Mouse (Mus musculus) MEL (cell line): ENCODE data around the gene Pmpca. TPM values are rescaled to one million over a fixed set of nuclear protein-coding genes. Genes with fewer than 3 reads are reported as not detected.

ENCODE experiments used
- DNase-seq: peaks from one replicate; pipeline ENCODE4 v3.0.0; 2011; ENCODE audit warnings: low read depth, low spot score
- H3K27ac ChIP-seq: 2 replicates; pipeline ENCODE4 v1.5.1; 2012; ENCODE audit warnings: low read depth, mild to moderate bottlenecking, control low read depth, low read length, moderate library complexity; ENCODE audit not compliant: control insufficient read depth
- H3K27me3 ChIP-seq, 2 experiments: fragments of 150-350 bp in 1 of 2; sonication (generic) in 1 of 2; 2 replicates each; pipeline ENCODE4 v1.6.1; 2012; ENCODE audit warnings: low read length in 2 of 2, mild to moderate bottlenecking in 2 of 2, improper control_type of control experiment in 1 of 2, moderate library complexity in 1 of 2; ENCODE audit not compliant: insufficient read depth in 2 of 2, control insufficient read depth in 1 of 2
- H3K36me3 ChIP-seq, 2 experiments: 2 replicates each; pipeline ENCODE4 v1.6.1; 2012 to 2014; ENCODE audit warnings: low read length in 2 of 2, improper control_type of control experiment in 1 of 2, inconsistent platforms in 1 of 2, mild to moderate bottlenecking in 1 of 2; ENCODE audit not compliant: insufficient read depth in 2 of 2, control insufficient read depth in 1 of 2
- H3K4me1 ChIP-seq, 2 experiments: fragments of 150-350 bp in 1 of 2; sonication (generic) in 1 of 2; 2 replicates each; pipeline ENCODE4 v1.6.1; 2012; ENCODE audit warnings: low read length in 2 of 2, improper control_type of control experiment in 1 of 2, mild to moderate bottlenecking in 1 of 2; ENCODE audit not compliant: insufficient read depth in 2 of 2, control insufficient read depth in 1 of 2
- H3K4me3 ChIP-seq, 2 experiments: fragments of 150-350 bp in 1 of 2; sonication (generic) in 1 of 2; 2 replicates each; pipeline ENCODE4 v1.5.1; 2012; ENCODE audit warnings: low read depth in 2 of 2, low read length in 2 of 2, mild to moderate bottlenecking in 2 of 2, moderate library complexity in 2 of 2, control low read depth in 1 of 2, improper control_type of control experiment in 1 of 2; ENCODE audit not compliant: control insufficient read depth in 1 of 2, insufficient read depth in 1 of 2
- H3K79me2 ChIP-seq: 2 replicates; pipeline ENCODE4 v1.6.1; 2012; ENCODE audit warnings: mild to moderate bottlenecking, low read length, moderate library complexity; ENCODE audit not compliant: control insufficient read depth, poor library complexity, insufficient read depth
- H3K9ac ChIP-seq: 2 replicates; pipeline ENCODE4 v1.6.1; 2012; ENCODE audit warnings: low read depth, mild to moderate bottlenecking, control low read depth, low read length, moderate library complexity; ENCODE audit not compliant: control insufficient read depth, poor library complexity, severe bottlenecking
- H3K9me3 ChIP-seq: fragments of 150-350 bp; sonication (generic); replicated peaks from 2 replicates; pipeline ENCODE4 v1.6.1; 2012; ENCODE audit warnings: mild to moderate bottlenecking, low read length, improper control_type of control experiment, moderate library complexity; ENCODE audit not compliant: insufficient read depth
- BHLHE40 ChIP-seq: IDR thresholded peaks from 2 replicates; pipeline ENCODE4 v1.6.1; 2012; ENCODE audit warnings: low read depth, mild to moderate bottlenecking, inconsistent platforms, low read length, improper control_type of control experiment, borderline replicate concordance
- CHD2 ChIP-seq: IDR thresholded peaks from 2 replicates; pipeline ENCODE4 v1.6.1; 2011; ENCODE audit warnings: low read length, improper control_type of control experiment
- CTCF ChIP-seq, 3 experiments: IDR thresholded peaks in 2 of 3; conservative IDR thresholded peaks in 1 of 3; 2 replicates each; pipeline ENCODE4 v1.5.1; 2011 to 2012; ENCODE audit warnings: low read length in 3 of 3, low read depth in 2 of 3, mild to moderate bottlenecking in 2 of 3, improper control_type of control experiment in 1 of 3, inconsistent platforms in 1 of 3, mixed read lengths in 1 of 3, moderate library complexity in 1 of 3; ENCODE audit not compliant: control insufficient read depth in 1 of 3, insufficient read depth in 1 of 3, poor library complexity in 1 of 3, severe bottlenecking in 1 of 3
- ELF1 ChIP-seq: IDR thresholded peaks from 2 replicates; pipeline ENCODE4 v1.6.1; 2014; ENCODE audit warnings: low read depth, mild to moderate bottlenecking, inconsistent platforms, low read length, improper control_type of control experiment, moderate library complexity
- KAT2A ChIP-seq: conservative IDR thresholded peaks from 2 replicates; pipeline ENCODE4 v1.6.1; 2012; ENCODE audit warnings: low read depth, low read length, improper control_type of control experiment, inconsistent platforms
- MAFK ChIP-seq: IDR thresholded peaks from 2 replicates; pipeline ENCODE4 v1.6.1; 2011; ENCODE audit warnings: low read depth, mild to moderate bottlenecking, low read length, improper control_type of control experiment, borderline replicate concordance
- MAX ChIP-seq: IDR thresholded peaks from 2 replicates; pipeline ENCODE4 v1.6.1; 2011; ENCODE audit warnings: low read length, improper control_type of control experiment
- MEF2A ChIP-seq: IDR thresholded peaks from 2 replicates; pipeline ENCODE4 v1.6.1; 2014; ENCODE audit warnings: low read depth, mild to moderate bottlenecking, inconsistent platforms, low read length, improper control_type of control experiment; ENCODE audit not compliant: poor library complexity, insufficient replicate concordance, severe bottlenecking; ENCODE audit errors: extremely low read depth
- MXI1 ChIP-seq: IDR thresholded peaks from 2 replicates; pipeline ENCODE4 v1.6.1; 2011; ENCODE audit warnings: mild to moderate bottlenecking, low read depth, low read length, improper control_type of control experiment
- MYC ChIP-seq: IDR thresholded peaks from 2 replicates; pipeline ENCODE4 v1.6.1; 2011; ENCODE audit warnings: low read depth, mild to moderate bottlenecking, low read length, improper control_type of control experiment, moderate library complexity
- NELFE ChIP-seq: IDR thresholded peaks from 2 replicates; pipeline ENCODE4 v1.6.1; 2011; ENCODE audit warnings: low read depth, low read length, improper control_type of control experiment
- POLR2AphosphoS2 ChIP-seq: IDR thresholded peaks from 2 replicates; pipeline ENCODE4 v1.6.1; 2011; ENCODE audit warnings: low read length, improper control_type of control experiment
- SIN3A ChIP-seq: IDR thresholded peaks from 2 replicates; pipeline ENCODE4 v1.6.1; 2012; ENCODE audit warnings: low read length, improper control_type of control experiment, inconsistent platforms
- TAL1 ChIP-seq: IDR thresholded peaks from 2 replicates; pipeline ENCODE4 v1.6.1; 2012; ENCODE audit warnings: mild to moderate bottlenecking, inconsistent platforms, low read length, moderate library complexity, mixed read lengths
- TCF12 ChIP-seq: IDR thresholded peaks from 2 replicates; pipeline ENCODE4 v1.6.1; 2014; ENCODE audit warnings: low read depth, mild to moderate bottlenecking, inconsistent platforms, low read length, improper control_type of control experiment, moderate library complexity
- polyA plus RNA-seq, 2 experiments: library from polyadenylated mRNA; stranded (reverse) in 1 of 2; unstranded in 1 of 2; fragments of >175 nt in 1 of 2; fragments of >200 nt in 1 of 2; gene quantifications; 2 replicates each; pipeline versions ENCODE4 v1.2.1 to v1.2.4; 2012; ENCODE audit warnings: low replicate concordance in 2 of 2, low read depth in 1 of 2; ENCODE audit not compliant: insufficient read length in 2 of 2, insufficient read depth in 1 of 2, missing spikeins in 1 of 2
- total RNA-seq: library from RNA; depleted of rRNA; stranded (reverse); fragments of 300-350 nt; gene quantifications from 2 replicates; pipeline ENCODE4 v1.2.3, GENCODE M21; 2012

Gene Pmpca
- total and polyA plus RNA-seq, 3 experiments: 46.4 to 166 (median 96.5) TPM

DNA sequence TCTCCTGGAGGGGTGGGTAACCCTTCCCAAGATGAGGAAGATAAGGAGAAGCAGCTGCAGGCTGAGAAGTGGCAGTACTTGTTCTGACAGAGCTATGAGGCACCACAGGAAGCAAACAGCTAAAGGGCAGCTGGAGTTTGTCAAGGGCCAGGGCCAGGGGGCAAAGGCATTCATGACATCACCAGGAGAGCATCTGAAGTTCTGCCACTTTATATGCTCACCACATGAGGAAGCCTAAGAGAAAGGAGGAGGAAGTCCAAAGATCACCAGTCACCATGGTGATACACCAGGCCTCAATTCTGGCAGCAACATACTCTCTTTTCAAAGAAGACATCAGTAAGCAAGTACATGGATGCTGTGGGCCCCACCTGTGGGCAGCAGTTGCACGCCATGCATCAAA lies 33.9 kb downstream of the Pmpca start:
- TF ChIP-seq TCF12 (no peak), MXI1 (no peak)
- Histone ChIP-seq H3K27me3 (no peaks in the 10 kb centered on the region), H3K4me3 (no peak overlapping the region), H3K79me2 (no peaks in the 10 kb centered on the region), H3K36me3 (peaks cover 0 to 11% of the 10 kb centered on the region in 2 experiments; a peak in 2 of 4 replicates), H3K4me1 (no peaks in the 10 kb centered on the region), H3K9ac (no peak overlapping the region), H3K9me3 (no peaks in the 10 kb centered on the region), H3K27ac (no peak overlapping the region)
- DNase-seq: no peak

- Histone ChIP-seq H3K79me2 (no peaks in the 10 kb centered on the region), H3K36me3 (peaks cover 0 to 11% of the 10 kb centered on the region in 2 experiments; a peak in 2 of 4 replicates), H3K9me3 (no peaks in the 10 kb centered on the region), H3K27ac (no peak overlapping the region), H3K27me3 (no peaks in the 10 kb centered on the region), H3K4me3 (no peak overlapping the region), H3K9ac (no peak overlapping the region), H3K4me1 (no peaks in the 10 kb centered on the region)
- TF ChIP-seq SIN3A (no peak), ELF1 (no peak), CHD2 (no peak), POLR2AphosphoS2 (no peak), TAL1 (no peak), NELFE (no peak), CTCF (IDR thresholded peaks at IDR 0.05 in 2 of 3, conservative IDR thresholded peaks at IDR 0.05 in 1 of 3; ENCODE audit: control insufficient read depth in 1 of 3, insufficient read depth in 1 of 3, low read depth in 2 of 3, low read length in 3 of 3, poor library complexity in 1 of 3, severe bottlenecking in 1 of 3) (no peak), BHLHE40 (no peak), MAFK (no peak), KAT2A (no peak)
- no peak for DNase-seq
Measured at GRCm38 (mm10) chr2:26424541-26424940, 35.4 kb downstream of the Pmpca start.

DNA sequence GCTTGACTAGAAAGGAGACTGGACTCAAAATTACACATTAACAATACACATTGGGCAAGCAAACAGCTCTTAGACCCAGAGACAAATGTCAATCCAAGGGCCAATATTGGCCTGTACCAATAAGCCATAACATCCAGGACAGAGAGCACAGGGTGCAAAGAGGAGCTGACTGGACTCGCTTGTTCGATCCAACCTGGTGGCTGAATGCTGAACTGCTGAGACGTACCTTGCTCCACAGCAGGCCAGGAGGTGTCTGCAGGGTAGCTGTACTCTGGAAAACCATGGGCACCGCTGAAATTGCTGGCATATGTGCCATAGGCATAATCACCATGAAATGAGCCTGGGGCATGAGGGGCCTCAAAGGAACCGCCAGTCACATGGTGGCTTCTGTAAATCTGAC lies 40.7 kb downstream of the Pmpca start:
- Histone ChIP-seq H3K4me1 (no peaks in the 10 kb centered on the region), H3K9ac (no peak overlapping the region), H3K27me3 (no peaks in the 10 kb centered on the region)
- DNase-seq: no peak
- no peak for TF ChIP-seq MAX
- TF ChIP-seq SIN3A: no peak
- no peak for TF ChIP-seq MEF2A
- TF ChIP-seq MYC: no peak
- TF ChIP-seq, all 39 proteins: peak for 0
- no peaks in the 10 kb centered on the region for H3K79me2 ChIP-seq
- no peak overlapping the region for H3K4me3 ChIP-seq
- no peaks in the 10 kb centered on the region for H3K9me3 ChIP-seq
- no peak overlapping the region for H3K27ac ChIP-seq
- peaks cover 0 to 9% of the 10 kb centered on the region in 2 experiments; a peak in 2 of 4 replicates for H3K36me3 ChIP-seq
